Mouse (Mus musculus) lung, adult 2 months (tissue): Measurements from ENCODE around the gene Olfr1423.

Source experiments
- CTCF ChIP-seq: fragments of 200-500 bp; IDR thresholded peaks from 2 replicates; pipeline ENCODE4 v1.5.1; 2011; ENCODE audit warnings: mild to moderate bottlenecking, low read length, control low read depth; ENCODE audit not compliant: insufficient read depth
- POLR2A ChIP-seq: fragments of 200-500 bp; IDR thresholded peaks from 2 replicates; pipeline ENCODE4 v1.6.1; 2011; ENCODE audit warnings: low read depth, mild to moderate bottlenecking, control low read depth, low read length, borderline replicate concordance; ENCODE audit errors: extremely low read depth

GRCm38 (mm10) chr19:12012615-12013014, 28.5 kb downstream of the Olfr1423 start:
- TF ChIP-seq POLR2A (no peak), CTCF (no peak)
